ENCODE assay signal across 8 mouse cellular contexts in the genomic region with DNA sequence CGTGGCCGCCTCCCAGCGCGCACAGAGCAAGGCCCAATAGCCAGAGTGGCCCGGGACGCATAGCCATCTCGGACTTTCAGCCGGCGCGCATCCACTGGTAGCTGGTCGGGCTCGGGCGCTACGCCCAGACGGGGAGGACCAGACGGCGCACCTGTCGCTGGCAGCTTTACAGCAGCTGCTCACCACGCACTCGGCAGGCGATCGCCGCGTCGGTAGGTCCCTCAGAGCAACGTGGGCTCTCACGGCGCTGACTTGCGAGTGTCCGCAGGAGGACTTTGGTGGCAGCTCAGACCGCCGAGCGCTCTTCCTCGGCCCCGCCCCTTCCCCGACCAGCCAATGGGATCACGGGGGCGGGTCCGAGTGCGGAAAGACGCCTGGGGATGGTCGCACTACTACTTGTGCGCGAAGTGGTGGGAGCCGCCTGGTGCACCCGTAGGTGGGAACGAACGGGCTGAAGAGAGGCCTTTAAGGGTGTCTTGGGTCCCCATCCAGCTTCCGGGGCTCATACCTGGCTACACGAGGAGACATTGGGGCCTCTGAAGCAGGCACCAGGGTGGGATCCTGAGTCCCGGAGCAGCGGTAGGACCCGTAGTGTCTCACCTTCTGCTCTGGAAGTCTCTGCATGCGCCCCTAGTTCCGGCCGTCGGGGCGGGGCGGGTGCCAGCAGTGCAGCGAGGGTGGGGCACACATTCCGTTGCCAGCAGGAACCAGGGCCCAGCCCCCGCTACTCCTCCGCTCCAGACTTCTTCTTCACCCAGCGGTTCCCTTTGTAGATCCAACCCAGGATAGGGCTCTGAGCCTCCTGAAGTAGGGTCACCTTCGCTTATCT. TPM values are rescaled to one million over a fixed set of nuclear protein-coding genes. Genes with fewer than 3 reads are reported as not detected.
DNase-seq lines count a peak whose midpoint lies in the region; TF ChIP-seq lines count a peak whose summit lies in the region.

TSS of gene Bmp8a (minus strand) at position 611 of the 829 bp plus-strand sequence.

- H3K9ac ChIP-seq in ES-Bruce4 (ENCODE audit: low read depth, poor library complexity, severe bottlenecking): peak within 1 kb of the TSS; percentile 45

- no peak for TF ChIP-seq CTCF in ES-Bruce4 (IDR thresholded peaks at IDR 0.05; ENCODE audit: low read depth, low read length)

- no peak for TF ChIP-seq EP300 in ES-Bruce4 (IDR thresholded peaks at IDR 0.05; ENCODE audit: insufficient read depth, low read depth, low read length)

- DNase-seq in adrenal gland, postnatal 10 days: peak; percentile 81
- DNase-seq in forebrain, embryonic 10.5 days (ENCODE audit: extremely low spot score, low spot score): peak; percentile 83
- DNase-seq in heart, postnatal 14 days: peak; percentile 74 to 75
- peak; percentile 82 to 89 for DNase-seq in kidney, postnatal 4 days
- DNase-seq in right cerebral cortex, postnatal 25 days: peak; percentile 30
- DNase-seq in adipocyte (ENCODE audit: low spot score): no peak

- intact Hi-C loops in heart, postnatal 14 days (cut with DNase I): loop anchor here (5.0 kb wide), 1 partner anchor 36 kb away; no protein-coding TSS in a partner anchor

- H3K4me1 ChIP-seq in ES-Bruce4 (ENCODE audit: control insufficient read depth, insufficient read depth, low read length): peaks cover 2% of the 10 kb centered on the region
- H3K4me1 ChIP-seq in forebrain, embryonic 10.5 days: peaks cover 15% of the 10 kb centered on the region
- H3K4me1 ChIP-seq in megakaryocyte, embryonic 14.5 days: peaks cover 59% of the 10 kb centered on the region

- no peak for TF ChIP-seq POLR2A in ES-Bruce4 (IDR thresholded peaks at IDR 0.05; ENCODE audit: insufficient read depth, low read length)

- no peaks in the 10 kb centered on the region for H3K27me3 ChIP-seq in ES-Bruce4 (ENCODE audit: control insufficient read depth, insufficient read depth, low read length, poor library complexity, severe bottlenecking)
- peaks cover 63% of the 10 kb centered on the region for H3K27me3 ChIP-seq in forebrain, embryonic 10.5 days (ENCODE audit: poor library complexity, severe bottlenecking)
- peaks cover 23% of the 10 kb centered on the region for H3K27me3 ChIP-seq in megakaryocyte, embryonic 14.5 days (replicated peaks)

- H3K36me3 ChIP-seq in ES-Bruce4 (ENCODE audit: control insufficient read depth, insufficient read depth, low read length, poor library complexity, severe bottlenecking): no peaks in the 10 kb centered on the region
- H3K36me3 ChIP-seq in forebrain, embryonic 10.5 days (replicated peaks): peaks cover 11% of the 10 kb centered on the region
- peaks cover 15% of the 10 kb centered on the region for H3K36me3 ChIP-seq in megakaryocyte, embryonic 14.5 days (replicated peaks; ENCODE audit: low read length)

- H3K9me3 ChIP-seq in ES-Bruce4 (replicated peaks; ENCODE audit: control insufficient read depth, insufficient read depth, low read length, poor library complexity, severe bottlenecking): no peaks in the 10 kb centered on the region
- no peaks in the 10 kb centered on the region for H3K9me3 ChIP-seq in forebrain, embryonic 10.5 days
- H3K9me3 ChIP-seq in megakaryocyte, embryonic 14.5 days: no peaks in the 10 kb centered on the region

- WGBS in forebrain, embryonic 10.5 days: 1% methylated on average over 65 of the region's 65 CpGs

- peak within 1 kb of the TSS; percentile 80 for H3K4me3 ChIP-seq in ES-Bruce4 (ENCODE audit: low read depth, low read length)
- peak within 1 kb of the TSS; percentile 65 for H3K4me3 ChIP-seq in forebrain, embryonic 10.5 days
- peak within 1 kb of the TSS; percentile 99 for H3K4me3 ChIP-seq in megakaryocyte, embryonic 14.5 days (replicated peaks)

- no peak within 1 kb of the TSS for H3K27ac ChIP-seq in ES-Bruce4 (ENCODE audit: insufficient read depth, low read length)
- no peak within 1 kb of the TSS for H3K27ac ChIP-seq in forebrain, embryonic 10.5 days

RNA-seq across cellular contexts. Expression of gene Bmp8a, which starts in this region (rescaled TPM):
- polyA plus RNA-seq in ES-Bruce4 (2011; ENCODE audit: insufficient read depth, insufficient read length, low read depth, missing spikeins): 2.3 and 2.4 TPM in 2 replicates
- total RNA-seq in adrenal gland, postnatal 10 days (2021): under 1 TPM in 1 of 2 experiments, not detected in 1; 0.90 TPM
- 0.14 TPM in 1 of 2 replicates, not detected in the other for polyA plus RNA-seq in forebrain, embryonic 10.5 days (2016; fragmentation: Nextera tagmentation; extraction: Ambion mirVana)
- total RNA-seq in heart, postnatal 14 days (2021): under 1 TPM; 0.10 to 0.12 TPM
- polyA plus RNA-seq in megakaryocyte, embryonic 14.5 days (2012; ENCODE audit: insufficient read depth, low replicate concordance): 5.1 and 11.5 TPM in 2 replicates

Comparison
In these comparisons a context has a peak if more than half of its experiments do, and no peak if none do; other contexts are left out.
1. Peak in DNase-seq in adrenal gland, postnatal 10 days; RNA of the gene not detected or under 1 TPM.
2. Peak in DNase-seq and H3K4me3 ChIP-seq in forebrain, embryonic 10.5 days; RNA of the gene not detected or under 1 TPM.
3. Peak in DNase-seq in heart, postnatal 14 days; RNA of the gene not detected or under 1 TPM.